Comparison of ENCODE assay signal across 15 mouse cellular contexts in the genomic region with DNA sequence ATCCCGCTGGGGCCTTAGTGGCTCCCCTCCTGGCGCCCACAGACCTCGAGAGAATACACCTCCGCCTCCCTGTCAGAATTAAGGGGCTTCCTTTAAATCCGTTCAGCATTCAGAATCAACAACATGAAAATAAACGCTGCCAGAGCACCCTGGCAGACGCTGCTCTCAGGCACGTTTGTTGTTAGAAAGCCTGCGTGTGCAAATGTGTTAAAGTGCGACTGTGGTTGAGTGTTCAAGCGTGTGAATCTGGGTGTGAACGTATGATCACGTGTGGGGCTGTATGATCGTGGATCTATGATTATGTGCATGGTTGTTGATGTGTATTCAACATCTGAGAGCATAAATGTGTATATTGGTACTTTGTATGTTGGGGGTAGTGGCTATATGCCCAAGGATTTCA. TPM values are rescaled to one million over a fixed set of nuclear protein-coding genes. Genes with fewer than 3 reads are reported as not detected.
DNase-seq lines count a peak whose midpoint lies in the region; ATAC-seq lines count a peak whose summit lies in the region.
"Had no signal": no experiment of that assay in that cellular context is flagged by ENCODE, and none has a peak within 500 bp of the region (broad histone marks: within the 10 kb centered on the region; RNA-seq: fewer than 3 reads in every experiment).

No protein-coding gene starts in this region.

- 4% methylated on average over 14 of the region's 14 CpGs for WGBS in forebrain, embryonic 14.5 days
- WGBS in midbrain, embryonic 10.5 days: 7% methylated on average over 14 of the region's 14 CpGs
- 5% methylated on average over 14 of the region's 14 CpGs for WGBS in neural tube, embryonic 14.5 days

- H3K9ac ChIP-seq in forebrain, embryonic 14.5 days (ENCODE audit: low read length): peak overlapping the region; percentile 48
- H3K9ac ChIP-seq in neural tube, embryonic 14.5 days (replicated peaks; ENCODE audit: low read depth, low read length): no peak overlapping the region

- 0 out of 2 replicates have a peak overlapping the region, but pooled peaks have one; percentile 4 for H3K4me3 ChIP-seq in forebrain, embryonic 14.5 days (ENCODE audit: low read depth, low read length)
- H3K4me3 ChIP-seq in midbrain, embryonic 10.5 days: peak overlapping the region; percentile 48
- H3K4me3 ChIP-seq in neural tube, embryonic 14.5 days (ENCODE audit: low read depth, low read length): no peak overlapping the region; the same call in 1 of the 2 replicates

- peak; percentile 16; the same call in 1 of the 2 replicates for ATAC-seq in forebrain, embryonic 14.5 days
- no peak; the same call in 1 of the 2 replicates for ATAC-seq in neural tube, embryonic 14.5 days (ENCODE audit: low read depth)

- peak overlapping the region; percentile 43 for H3K4me2 ChIP-seq in forebrain, embryonic 14.5 days (ENCODE audit: low read length)
- H3K4me2 ChIP-seq in neural tube, embryonic 14.5 days (ENCODE audit: low read depth, low read length): peak overlapping the region; percentile 36

- H3K9me3 ChIP-seq in forebrain, embryonic 14.5 days (replicated peaks; ENCODE audit: control insufficient read depth, low read length): no peaks in the 10 kb centered on the region
- H3K9me3 ChIP-seq in midbrain, embryonic 10.5 days (replicated peaks): no peaks in the 10 kb centered on the region
- H3K9me3 ChIP-seq in neural tube, embryonic 14.5 days (ENCODE audit: control insufficient read depth, low read length): no peaks in the 10 kb centered on the region

- DNase-seq in right cerebral cortex, adult 2 months (ENCODE audit: low spot score in 2 of 2): peak; percentile 7 to 19
- DNase-seq in right cerebral cortex, postnatal 10 days (ENCODE audit: low spot score in 2 of 2): no peak
- peak; percentile 84 for DNase-seq in forebrain, embryonic 14.5 days (ENCODE audit: low spot score)
- peak; percentile 18 for DNase-seq in midbrain, embryonic 10.5 days (ENCODE audit: low spot score)
- no peak for DNase-seq in gastrocnemius, postnatal 36 days
- DNase-seq in thymus, postnatal 4 days: no peak
- no peak for DNase-seq in kidney, postnatal 25 days
- DNase-seq: kidney, adult 11 months had no signal

- peaks cover 39% of the 10 kb centered on the region for H3K27me3 ChIP-seq in forebrain, embryonic 14.5 days (replicated peaks; ENCODE audit: control insufficient read depth, insufficient read depth, low read length)
- H3K27me3 ChIP-seq in midbrain, embryonic 10.5 days (ENCODE audit: low read depth, poor library complexity, severe bottlenecking): peaks cover 84% of the 10 kb centered on the region
- H3K27me3 ChIP-seq in neural tube, embryonic 14.5 days (ENCODE audit: control insufficient read depth, insufficient read depth, low read length): peaks cover 15% of the 10 kb centered on the region; the same call in 1 of the 2 replicates
- H3K27me3 ChIP-seq: CH12.LX had no signal

- peaks cover 23% of the 10 kb centered on the region for H3K4me1 ChIP-seq in forebrain, embryonic 14.5 days (ENCODE audit: control insufficient read depth, insufficient read depth, low read length)
- H3K4me1 ChIP-seq in midbrain, embryonic 10.5 days: peaks cover 51% of the 10 kb centered on the region
- H3K4me1 ChIP-seq in neural tube, embryonic 14.5 days (ENCODE audit: control insufficient read depth, insufficient read depth, low read length): peaks cover 13% of the 10 kb centered on the region; the same call in 1 of the 2 replicates

- intact Hi-C loops in gastrocnemius, postnatal 36 days (cut with DNase I): no loop called here

- peak overlapping the region; percentile 84 for H3K27ac ChIP-seq in forebrain, embryonic 14.5 days (ENCODE audit: low read depth, low read length)
- H3K27ac ChIP-seq in midbrain, embryonic 10.5 days (replicated peaks): peak overlapping the region; percentile 84
- H3K27ac ChIP-seq in neural tube, embryonic 14.5 days (ENCODE audit: low read depth, low read length): no peak overlapping the region

- H3K36me3 ChIP-seq in forebrain, embryonic 14.5 days (ENCODE audit: control insufficient read depth, insufficient read depth, low read length): no peaks in the 10 kb centered on the region
- H3K36me3 ChIP-seq in midbrain, embryonic 10.5 days: no peaks in the 10 kb centered on the region
- H3K36me3 ChIP-seq in neural tube, embryonic 14.5 days (ENCODE audit: control insufficient read depth, insufficient read depth, low read length): no peaks in the 10 kb centered on the region

RNA-seq across cellular contexts. Expression of gene Cerkl, which starts 3.5 kb away (rescaled TPM):
- 1.1 and 2.0 TPM in 2 replicates for polyA plus RNA-seq in forebrain, embryonic 14.5 days (2014; fragmentation: Nextera tagmentation; extraction: Ambion mirVana)
- polyA plus RNA-seq in midbrain, embryonic 10.5 days (2016; fragmentation: Nextera tagmentation; extraction: Ambion mirVana): 2.0 and 2.6 TPM in 2 replicates
- polyA plus RNA-seq in neural tube, embryonic 14.5 days (2014; fragmentation: Nextera tagmentation; extraction: Ambion mirVana): 1.4 and 1.6 TPM in 2 replicates
- under 1 TPM; 0.35 to 0.46 TPM for total RNA-seq in gastrocnemius, postnatal 36 days (2021)

RNA-seq across cellular contexts. Expression of gene Neurod1, which starts 3.6 kb away (rescaled TPM):
- 44.4 and 60.1 TPM in 2 replicates for polyA plus RNA-seq in forebrain, embryonic 14.5 days (2014; fragmentation: Nextera tagmentation; extraction: Ambion mirVana)
- polyA plus RNA-seq in midbrain, embryonic 10.5 days (2016; fragmentation: Nextera tagmentation; extraction: Ambion mirVana): 18.8 and 23.5 TPM in 2 replicates
- polyA plus RNA-seq in neural tube, embryonic 14.5 days (2014; fragmentation: Nextera tagmentation; extraction: Ambion mirVana): 23.6 and 24.1 TPM in 2 replicates
- not detected for total RNA-seq in gastrocnemius, postnatal 36 days (2021)
- total RNA-seq: adrenal gland, postnatal 14 days; CH12.LX; gastrocnemius, postnatal 4 days; megakaryocyte progenitor cell, adult 5-6 weeks had no signal
- polyA plus RNA-seq: heart, postnatal 0 days; testis, adult 2 months had no signal

Comparison
In these comparisons a context has a peak if more than half of its experiments do, and no peak if none do; other contexts are left out.
1. DNase-seq: peak in right cerebral cortex, adult 2 months (2 of 2), forebrain, embryonic 14.5 days (single experiment) and midbrain, embryonic 10.5 days (single experiment); none in right cerebral cortex, postnatal 10 days (0 of 2), gastrocnemius, postnatal 36 days (0 of 2), thymus, postnatal 4 days (single experiment) and kidney, postnatal 25 days (0 of 2).